Mouse (Mus musculus) intestine, postnatal 0 days (tissue): ENCODE results near the gene Son. TPM values are rescaled to one million over a fixed set of nuclear protein-coding genes. Genes with fewer than 3 reads are reported as not detected.
A peak's percentile ranks its signal among the peaks of the same experiment; 100 is the strongest.

Experiments
- ATAC-seq: fragments of 200-750 bp; cut with Nextera tagmentation; 2 replicates; pipeline ENCODE4 v1.8.0; 2017; ENCODE audit warnings: mild to moderate bottlenecking, moderate TSS enrichment, moderate library complexity
- H3K27ac ChIP-seq: fragments of 300-500 bp; sonication (generic); 2 replicates; pipeline ENCODE4 v1.5.1; 2014; ENCODE audit warnings: mild to moderate bottlenecking, low read depth, low read length, moderate library complexity
- H3K27me3 ChIP-seq: fragments of 300-500 bp; sonication (generic); replicated peaks from 2 replicates; pipeline ENCODE4 v1.6.1; 2014; ENCODE audit warnings: low read length, mixed read lengths; ENCODE audit not compliant: control insufficient read depth, insufficient read depth
- H3K36me3 ChIP-seq: fragments of 300-500 bp; sonication (generic); 2 replicates; pipeline ENCODE4 v1.6.1; 2014; ENCODE audit warnings: mild to moderate bottlenecking, moderate library complexity; ENCODE audit not compliant: control insufficient read depth, insufficient read depth
- H3K4me1 ChIP-seq: fragments of 300-500 bp; sonication (generic); replicated peaks from 2 replicates; pipeline ENCODE4 v1.6.1; 2014; ENCODE audit warnings: antibody characterized with exemption, low read length, mixed read lengths; ENCODE audit not compliant: control insufficient read depth, insufficient read depth
- H3K4me2 ChIP-seq: fragments of 300-500 bp; sonication (generic); replicated peaks from 2 replicates; pipeline ENCODE4 v1.6.1; 2014; ENCODE audit warnings: low read depth, mild to moderate bottlenecking, moderate library complexity
- H3K4me3 ChIP-seq: fragments of 300-500 bp; sonication (generic); 2 replicates; pipeline ENCODE4 v1.5.1; 2014; ENCODE audit warnings: low read depth, low read length
- H3K9ac ChIP-seq: fragments of 300-500 bp; sonication (generic); 2 replicates; pipeline ENCODE4 v1.6.1; 2014; ENCODE audit warnings: mild to moderate bottlenecking, low read depth, low read length
- H3K9me3 ChIP-seq: fragments of 300-500 bp; sonication (generic); 2 replicates; pipeline ENCODE4 v1.6.1; 2016; ENCODE audit warnings: mixed run types; ENCODE audit not compliant: control insufficient read depth
- CTCF ChIP-seq: sonication (generic); IDR thresholded peaks from 2 replicates; pipeline ENCODE4 v1.5.1; 2016; ENCODE audit warnings: low read depth, mild to moderate bottlenecking, control low read depth, antibody characterized with exemption, moderate library complexity
- WGBS: fragments of 180-500 bp; shearing (Covaris S2); extraction: QIAGEN DNeasy Blood & Tissue Kit; methylation state at CpG from one replicate; pipeline ENCODE4 v1.1.7; 2014; 5-methylcytosine and 5-hydroxymethylcytosine counted together
- polyA plus RNA-seq: library from polyadenylated mRNA; unstranded; fragments of >200 nt; fragmentation: Nextera tagmentation; extraction: Ambion mirVana; gene quantifications from 2 replicates; pipeline ENCODE4 v1.2.1, GENCODE M21; 2015

Gene Son
- polyA plus RNA-seq, 1 experiment from 2014 or later = 71.1 TPM

GRCm38 (mm10) chr16:91702771-91703188, 55.5 kb downstream of the Son start:
- H3K4me2 ChIP-seq = peak overlapping the region; percentile 35; the same call in 1 of the 2 replicates
- no peaks in the 10 kb centered on the region for H3K9me3 ChIP-seq
- ATAC-seq = peak; percentile 96
- no peak overlapping the region; the same call in 1 of the 2 replicates for H3K27ac ChIP-seq
- no peak overlapping the region for H3K9ac ChIP-seq
- peak; percentile 58 for TF ChIP-seq CTCF
- H3K4me1 ChIP-seq = peaks cover 10% of the 10 kb centered on the region
- 35% methylated on average over 3 of the region's 3 CpGs for WGBS
- H3K36me3 ChIP-seq = peaks cover 46% of the 10 kb centered on the region
- no peak overlapping the region for H3K4me3 ChIP-seq
- no peaks in the 10 kb centered on the region for H3K27me3 ChIP-seq

- Histone ChIP-seq H3K27ac (no peak overlapping the region), H3K9me3 (no peaks in the 10 kb centered on the region), H3K36me3 (peaks cover 43% of the 10 kb centered on the region), H3K4me3 (no peak overlapping the region), H3K9ac (no peak overlapping the region), H3K4me2 (no peak overlapping the region), H3K4me1 (peaks cover 10% of the 10 kb centered on the region), H3K27me3 (no peaks in the 10 kb centered on the region)
- ATAC-seq = no peak
- WGBS = 89% methylated on average over 14 of the region's 14 CpGs
- peak; percentile 46 for TF ChIP-seq CTCF
Observed at GRCm38 (mm10) chr16:91704603-91705340, 57.5 kb downstream of the Son start.

GRCm38 (mm10) chr16:91710241-91710640, 62.9 kb downstream of the Son start:
- H3K4me1 ChIP-seq = 0 out of 2 replicates have a peak, but pooled peaks cover 3% of the 10 kb centered on the region
- WGBS = 44% methylated on average over 7 of the region's 7 CpGs
- H3K4me2 ChIP-seq = no peak overlapping the region
- H3K9me3 ChIP-seq = no peaks in the 10 kb centered on the region
- peaks cover 49% of the 10 kb centered on the region for H3K36me3 ChIP-seq
- TF ChIP-seq CTCF = no peak
- peak; percentile 85 for ATAC-seq
- H3K27me3 ChIP-seq = no peaks in the 10 kb centered on the region
- H3K27ac ChIP-seq = no peak overlapping the region
- no peak overlapping the region for H3K9ac ChIP-seq
- H3K4me3 ChIP-seq = no peak overlapping the region

GRCm38 (mm10) chr16:91716927-91717349, 69.6 kb downstream of the Son start:
- Histone ChIP-seq H3K27me3 (no peaks in the 10 kb centered on the region), H3K27ac (no peak overlapping the region), H3K4me2 (no peak overlapping the region), H3K9ac (no peak overlapping the region), H3K4me3 (no peak overlapping the region), H3K4me1 (no peaks in the 10 kb centered on the region), H3K36me3 (peaks cover 41% of the 10 kb centered on the region), H3K9me3 (no peaks in the 10 kb centered on the region)
- peak; percentile 31 for TF ChIP-seq CTCF
- WGBS = 72% methylated on average over 11 of the region's 11 CpGs
- ATAC-seq = no peak

- no peak for ATAC-seq
- Histone ChIP-seq H3K27ac (no peak overlapping the region), H3K9me3 (no peaks in the 10 kb centered on the region), H3K9ac (no peak overlapping the region), H3K36me3 (peaks cover 41% of the 10 kb centered on the region), H3K4me2 (no peak overlapping the region), H3K27me3 (no peaks in the 10 kb centered on the region), H3K4me1 (no peaks in the 10 kb centered on the region), H3K4me3 (no peak overlapping the region)
- WGBS = 84% methylated on average over 4 of the region's 4 CpGs
- no peak for TF ChIP-seq CTCF
Observed at GRCm38 (mm10) chr16:91717399-91717798, 70.1 kb downstream of the Son start.

GRCm38 (mm10) chr16:91724247-91724646, 76.9 kb downstream of the Son start:
- Histone ChIP-seq H3K9me3 (no peaks in the 10 kb centered on the region), H3K9ac (no peak overlapping the region), H3K4me2 (no peak overlapping the region), H3K4me3 (no peak overlapping the region), H3K4me1 (no peaks in the 10 kb centered on the region), H3K27me3 (no peaks in the 10 kb centered on the region), H3K27ac (no peak overlapping the region), H3K36me3 (peaks cover 21% of the 10 kb centered on the region)
- WGBS = 61% methylated on average over 3 of the region's 3 CpGs
- TF ChIP-seq CTCF = peak; percentile 87
- ATAC-seq = no peak
